Mouse (Mus musculus) embryonic fibroblast, embryonic 13.5 days (primary cell): Measurements from ENCODE around the gene Ago3. TPM values are rescaled to one million over a fixed set of nuclear protein-coding genes. Genes with fewer than 3 reads are reported as not detected.

Source experiments
- H3K27ac ChIP-seq: 2 replicates; pipeline ENCODE4 v1.5.1; 2012; ENCODE audit warnings: low read length, control low read depth, inconsistent platforms; ENCODE audit not compliant: insufficient read depth
- H3K4me1 ChIP-seq: 2 replicates; pipeline ENCODE4 v1.6.1; 2011; ENCODE audit warnings: low read length; ENCODE audit not compliant: control insufficient read depth, insufficient read depth
- H3K4me3 ChIP-seq: 2 replicates; pipeline ENCODE4 v1.5.1; 2011; ENCODE audit warnings: mild to moderate bottlenecking, control low read depth, low read length; ENCODE audit not compliant: insufficient read depth
- CTCF ChIP-seq: IDR thresholded peaks from 2 replicates; pipeline ENCODE4 v1.5.1; 2011; ENCODE audit warnings: mild to moderate bottlenecking, control low read depth, low read length, moderate library complexity, borderline replicate concordance; ENCODE audit not compliant: insufficient read depth
- POLR2A ChIP-seq: IDR thresholded peaks from 2 replicates; pipeline ENCODE4 v1.6.1; 2011; ENCODE audit warnings: low read depth, mild to moderate bottlenecking, control low read depth, low read length, moderate library complexity
- polyA plus RNA-seq: library from polyadenylated mRNA; stranded (reverse); fragments of >200 nt; gene quantifications from 2 replicates; pipeline ENCODE4 v1.2.4, GENCODE M21; 2011; ENCODE audit warnings: low read depth; ENCODE audit not compliant: missing spikeins, insufficient read length

Ago3 gene
- polyA plus RNA-seq, 1 experiment = 18.0 TPM

GRCm38 (mm10) chr4:126286492-126286891 is 142.9 kb downstream of the Ago3 start, which contains the start of gene Col8a2:
TSS of gene Col8a2 (plus strand) at chr4:126286793.
- peak within 1 kb of the TSS; percentile 40 for H3K4me3 ChIP-seq
- no peaks in the 10 kb centered on the region for H3K4me1 ChIP-seq
- no peak within 1 kb of the TSS for H3K27ac ChIP-seq
- no peak for TF ChIP-seq CTCF

- TF ChIP-seq POLR2A (no peak), CTCF (no peak)
- Histone ChIP-seq H3K27ac (no peak overlapping the region), H3K4me3 (no peak overlapping the region), H3K4me1 (no peaks in the 10 kb centered on the region)
These were observed 145.8 kb downstream of the Ago3 start for GRCm38 (mm10) chr4:126283582-126283981.

- Histone ChIP-seq H3K4me3 (no peak overlapping the region), H3K27ac (no peak overlapping the region), H3K4me1 (no peaks in the 10 kb centered on the region)
- TF ChIP-seq POLR2A = no peak
- no peak for TF ChIP-seq CTCF
These were observed 147.7 kb downstream of the Ago3 start for GRCm38 (mm10) chr4:126281706-126282105.

Other genes with a start within 250 kb of the Ago3 start
- gene Thrap3, start 226.8 kb downstream of the Ago3 start, polyA plus RNA-seq = 311 and 382 TPM in 2 replicates
- 83.0 and 98.9 TPM in 2 replicates for gene Map7d1, start 173.2 kb downstream of the Ago3 start, polyA plus RNA-seq
- 96.6 and 102 TPM in 2 replicates for gene Trappc3, start 167.2 kb downstream of the Ago3 start, polyA plus RNA-seq
- gene Col8a2, start 142.8 kb downstream of the Ago3 start, polyA plus RNA-seq = 7.7 and 40.4 TPM in 2 replicates
- gene Adprhl2, start 107.9 kb downstream of the Ago3 start, polyA plus RNA-seq = 15.9 and 16.7 TPM in 2 replicates
- gene Tekt2, start 103.9 kb downstream of the Ago3 start, polyA plus RNA-seq = 3.1 and 3.9 TPM in 2 replicates
- gene Ago1, start 39.0 kb upstream of the Ago3 start, polyA plus RNA-seq = 26.6 and 27.0 TPM in 2 replicates
- gene Ago4, start 103.9 kb upstream of the Ago3 start, polyA plus RNA-seq = 1.2 and 1.9 TPM in 2 replicates
- gene Clspn, start 127.4 kb upstream of the Ago3 start, polyA plus RNA-seq = 23.3 and 29.2 TPM in 2 replicates
- gene 5730409E04Rik, start 180.3 kb upstream of the Ago3 start, polyA plus RNA-seq = 19.1 and 20.1 TPM in 2 replicates
- gene Psmb2, start 248.1 kb upstream of the Ago3 start, polyA plus RNA-seq = 288 and 303 TPM in 2 replicates